Mouse (Mus musculus): ENCODE measurements around the gene Nav3.

DNA sequence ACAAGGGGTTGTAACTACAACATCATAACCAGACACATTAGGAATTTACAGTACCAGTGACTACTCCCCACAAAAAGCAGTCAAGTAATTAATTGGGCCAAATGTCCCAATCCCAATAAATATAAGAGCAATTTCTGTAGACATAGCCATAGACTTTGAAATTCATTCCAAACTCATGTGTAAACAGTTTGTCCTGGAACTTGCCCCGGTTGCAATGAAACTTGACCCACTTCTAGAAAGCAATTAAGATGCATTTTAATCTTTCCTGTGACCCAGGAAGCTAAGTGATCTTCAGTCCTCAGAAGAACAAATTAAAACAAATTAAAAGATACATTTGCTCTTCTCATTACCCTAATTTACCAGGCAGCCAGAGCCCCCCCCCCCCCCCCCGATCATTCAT is 590.6 kb downstream of the Nav3 start:
- TF ChIP-seq CTCF (IDR thresholded peaks at IDR 0.05; ENCODE audit: borderline replicate concordance, extremely low read depth, insufficient read depth, insufficient read length) (no peak), POLR2A (IDR thresholded peaks at IDR 0.05; ENCODE audit: borderline replicate concordance, extremely low read depth, insufficient read depth, insufficient read length, poor library complexity, severe bottlenecking) (no peak)
